Mouse (Mus musculus) cerebellum, postnatal 25 days (tissue): Measurements from ENCODE around the gene Sac3d1.

Experiments
- DNase-seq, 2 experiments: peaks; one replicate each; pipeline ENCODE4 v3.0.0; 2021; ENCODE audit warnings: mixed read lengths in 2 of 2

Sac3d1 gene

DNA sequence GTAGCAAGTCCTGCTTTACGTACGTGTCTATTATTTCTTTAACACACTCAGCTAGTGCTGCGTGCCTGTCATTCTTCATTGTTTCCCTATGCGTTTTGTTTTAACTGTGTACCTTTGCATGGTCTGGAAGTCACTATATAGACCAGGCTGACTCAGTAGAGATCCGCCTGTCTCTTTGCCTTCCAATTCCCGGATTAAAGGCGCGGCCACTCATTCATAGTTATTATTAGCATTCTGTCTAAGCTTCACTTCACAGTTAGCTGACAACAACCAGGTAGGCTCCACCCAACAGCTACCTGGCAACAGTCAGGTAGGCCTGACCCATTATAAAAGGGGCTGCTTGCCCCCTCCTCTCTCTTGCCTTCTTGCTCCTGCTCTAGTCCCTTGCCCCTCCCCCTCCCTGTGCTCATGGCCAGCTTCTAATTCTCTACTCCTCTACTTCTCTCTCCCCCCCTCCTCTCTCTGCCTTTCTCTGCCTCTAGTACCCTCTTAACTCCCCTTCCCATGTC is 281 bp upstream of the Sac3d1 start:
- peak in 1 of 2 experiments; percentile 52 for DNase-seq

DNA sequence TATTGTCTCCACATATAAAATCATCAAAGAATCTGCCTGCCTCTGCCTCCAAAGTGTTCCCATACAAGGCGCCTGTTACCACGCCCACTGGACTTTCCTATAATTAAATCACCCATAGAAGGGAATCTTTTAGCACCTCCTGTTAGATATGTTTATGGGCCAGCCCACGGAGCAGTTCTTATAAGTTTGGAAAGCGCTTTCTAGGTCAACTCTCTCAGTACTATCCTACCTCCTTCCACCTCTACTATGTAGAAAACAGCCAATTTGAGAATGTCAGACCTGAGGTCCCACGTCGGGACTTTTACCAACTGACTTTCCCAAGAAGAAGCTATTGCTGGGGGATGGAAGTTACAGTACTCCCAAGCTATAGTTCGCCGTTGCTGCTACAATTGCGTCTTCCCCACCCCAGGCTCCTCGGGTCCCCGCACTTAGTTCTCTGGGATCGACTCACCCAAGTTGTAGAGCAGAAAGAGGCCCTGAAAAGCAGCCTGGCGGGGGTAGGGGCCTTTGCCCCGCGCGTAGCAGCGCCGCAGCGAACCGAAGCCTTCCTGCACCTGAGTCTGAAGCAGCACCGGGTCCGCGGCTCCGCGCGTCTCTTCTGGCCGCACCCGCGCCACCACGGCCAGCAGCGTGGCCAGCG is 984 bp downstream of the Sac3d1 start:
- no peak for DNase-seq

DNA sequence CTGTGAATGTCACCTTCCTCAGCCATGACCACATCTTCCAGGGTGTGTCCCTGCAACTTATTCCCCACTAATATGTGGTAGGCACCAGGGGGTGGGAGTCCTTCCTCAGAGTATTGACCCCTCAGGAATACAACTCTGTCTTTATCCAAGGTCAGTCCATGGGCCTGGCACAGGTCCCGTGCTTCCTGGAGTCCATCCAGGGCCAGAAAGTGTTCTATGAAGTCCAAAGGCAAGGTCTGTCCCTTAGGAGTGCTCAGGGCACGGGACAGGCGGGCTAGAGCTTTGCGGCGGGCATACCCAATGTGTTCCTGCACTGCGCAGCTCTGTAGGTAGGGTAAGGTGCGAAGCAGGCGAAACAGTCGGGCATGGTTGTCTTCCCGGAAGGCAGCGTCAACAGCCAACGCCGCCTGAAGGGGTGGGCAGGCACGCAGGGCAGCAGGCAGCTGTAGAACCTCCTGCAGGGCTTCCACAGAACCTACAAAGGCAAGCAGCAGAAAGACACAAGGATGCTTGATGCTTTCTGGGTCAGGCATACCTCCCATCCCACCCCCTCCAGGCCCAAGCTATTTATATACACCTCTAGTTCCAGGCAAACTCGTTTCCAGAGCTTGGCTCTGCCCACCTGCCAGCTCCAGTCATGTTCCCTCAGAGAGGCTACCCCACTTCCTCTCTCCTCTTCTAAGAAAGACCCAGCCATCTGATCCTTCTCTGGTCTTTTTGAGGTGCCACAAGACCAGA is 2.2 kb downstream of the Sac3d1 start:
- peak; percentile 32 to 56 for DNase-seq

- no peak for DNase-seq
Measured at GRCm38 (mm10) chr19:6113116-6113515, 5.3 kb downstream of the Sac3d1 start.

DNA sequence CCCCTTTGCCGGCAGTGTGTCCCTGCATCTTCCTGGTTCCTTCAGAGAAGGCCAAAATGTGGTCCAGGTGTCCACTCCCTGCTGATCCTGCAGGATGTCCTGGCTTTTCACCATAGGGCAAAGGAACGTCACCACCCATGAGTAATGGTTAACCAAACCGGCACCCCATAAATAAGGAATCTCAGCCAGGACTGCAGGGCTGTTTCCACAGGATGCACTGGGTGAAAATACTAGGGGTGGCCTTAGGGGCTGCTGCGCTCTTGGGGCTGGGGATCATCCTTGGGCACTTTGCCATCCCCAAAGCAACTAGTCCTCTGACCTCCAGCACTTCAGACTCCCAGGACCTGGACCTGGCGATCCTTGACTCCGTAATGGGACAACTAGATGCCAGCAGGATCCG is 12.9 kb downstream of the Sac3d1 start, which contains the start of gene Naaladl1:
Gene Naaladl1, plus strand, starts transcription at position 197 of the 400 bp plus-strand sequence.
- DNase-seq: no peak

- DNase-seq: no peak
Measured at GRCm38 (mm10) chr19:6104476-6104875, 14.0 kb downstream of the Sac3d1 start.

DNA sequence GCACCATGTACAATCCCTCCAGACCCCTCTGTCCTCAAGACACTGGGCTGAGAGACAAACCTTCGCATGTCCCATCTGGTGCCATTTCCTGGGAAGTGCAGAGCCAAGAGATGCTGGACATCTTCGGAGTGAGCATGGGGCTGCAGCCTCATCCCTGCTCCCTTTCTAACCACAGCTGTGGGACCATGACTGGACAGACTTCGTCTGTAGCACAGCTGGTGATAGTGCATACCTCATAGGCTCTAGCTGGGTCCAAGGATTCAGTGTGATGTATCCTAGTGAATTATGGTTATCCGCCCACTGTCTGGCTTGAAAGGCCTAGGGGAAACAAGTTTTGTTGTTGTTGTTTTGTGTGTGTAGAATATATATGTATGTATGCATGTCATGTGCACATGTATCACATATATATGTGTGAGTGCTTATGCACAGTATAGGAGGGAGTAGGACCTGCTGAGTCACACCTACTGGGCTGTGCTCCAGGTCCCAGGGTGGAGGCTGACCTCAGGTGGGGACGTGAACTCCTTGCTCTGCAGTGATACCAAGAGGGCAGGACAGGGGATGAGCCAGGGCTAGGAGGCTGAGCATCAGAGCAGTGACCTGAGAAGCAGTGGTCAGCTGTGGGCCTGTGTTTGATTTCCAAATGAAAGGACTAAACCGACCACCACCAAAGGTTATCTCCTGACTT is 16.1 kb downstream of the Sac3d1 start:
- DNase-seq: no peak

- DNase-seq: no peak
Measured at GRCm38 (mm10) chr19:6101186-6101585, 17.3 kb downstream of the Sac3d1 start.

DNA sequence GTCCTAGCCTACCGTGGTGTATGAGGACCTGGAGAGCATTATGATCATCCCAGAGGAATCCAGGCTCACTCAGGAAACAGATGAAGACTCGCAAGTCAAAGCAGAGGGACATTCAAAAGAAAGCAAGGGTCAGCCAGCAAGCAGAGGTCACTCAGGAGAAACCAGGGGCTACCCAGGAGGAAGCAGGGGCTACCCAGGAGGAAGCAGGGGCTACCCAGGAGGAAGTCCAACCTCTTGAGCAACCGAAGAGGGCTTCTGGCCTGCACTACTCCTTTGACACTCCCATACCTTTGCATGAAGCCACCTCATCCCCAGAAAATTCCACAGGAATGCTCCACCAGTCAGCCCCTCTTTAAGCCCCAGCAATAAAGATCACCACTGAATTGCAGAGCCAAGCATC is 20.6 kb downstream of the Sac3d1 start:
- DNase-seq: no peak

- no peak for DNase-seq
Measured at GRCm38 (mm10) chr19:6094119-6094518, 24.3 kb downstream of the Sac3d1 start, which contains the start of gene AC131692.1. AC131692.1 (plus strand) TSS chr19:6094419.

GRCm38 (mm10) chr19:6088841-6089240 is 29.6 kb downstream of the Sac3d1 start:
- no peak for DNase-seq

DNA sequence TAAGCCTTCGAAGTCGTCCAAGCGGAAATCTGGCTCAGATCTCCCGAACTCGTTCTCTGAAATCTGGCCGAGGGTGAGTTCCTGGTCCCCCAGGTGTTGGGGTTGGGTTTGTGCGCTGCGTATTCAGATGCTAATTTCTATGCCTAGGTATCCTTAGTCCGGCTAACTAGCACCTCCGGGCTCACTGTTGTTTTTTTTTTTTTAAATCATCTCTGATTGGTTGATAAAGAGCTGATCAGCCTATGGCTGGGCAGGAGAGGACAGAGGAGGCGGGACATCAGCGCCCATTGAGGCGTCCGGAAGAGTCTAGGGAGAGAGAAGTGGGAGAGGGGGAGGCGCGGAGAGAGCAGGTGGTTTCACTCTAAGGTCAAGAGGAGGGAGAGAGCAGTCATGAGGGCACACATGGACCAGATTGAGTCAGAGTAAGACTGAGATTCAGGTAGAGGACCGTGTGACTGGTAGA is 33.0 kb downstream of the Sac3d1 start:
- peak in 1 of 2 experiments; percentile 41 for DNase-seq

DNA sequence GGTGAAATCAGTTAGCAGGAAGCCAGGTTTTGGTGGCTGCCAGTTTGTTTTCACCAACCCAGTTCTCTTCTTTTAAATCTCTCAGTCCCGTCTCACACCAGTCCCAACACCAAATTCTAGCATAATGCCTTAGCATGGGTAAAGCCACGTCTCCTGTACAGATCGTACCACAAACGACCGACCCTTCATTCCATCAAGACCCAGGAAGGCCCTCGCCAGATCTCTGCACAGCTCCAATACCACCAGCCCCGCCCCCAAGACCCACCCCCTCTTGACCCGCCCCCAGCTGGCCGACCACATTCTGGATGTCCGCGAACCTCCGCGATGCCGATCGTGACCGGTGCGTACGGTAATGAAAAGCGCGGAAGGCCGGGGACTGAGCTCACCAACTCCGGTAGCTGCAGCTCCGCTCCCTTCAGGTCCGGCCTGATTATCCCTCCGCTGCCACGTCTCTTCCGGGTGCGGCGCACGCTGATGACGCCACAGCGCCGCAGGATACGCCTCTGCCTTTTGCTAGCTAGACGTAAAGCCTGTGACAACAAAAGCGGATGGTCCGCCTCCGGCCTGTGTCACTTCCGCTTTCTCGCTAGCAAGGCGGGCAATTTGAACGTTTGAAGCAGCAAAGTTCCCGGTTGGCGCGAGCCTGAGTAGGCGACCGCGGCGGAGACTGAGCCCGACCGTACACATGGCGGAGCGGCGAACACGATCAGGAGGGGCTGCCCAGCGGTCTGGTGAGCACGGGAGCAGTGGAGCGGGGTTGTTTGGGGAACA is 33.8 kb downstream of the Sac3d1 start, which contains the start of the genes Zfpl1 and Cdca5:
Gene Zfpl1, minus strand, starts transcription at position 479 of the 771 bp plus-strand sequence.
Gene Cdca5, plus strand, starts transcription at position 506 of the 771 bp plus-strand sequence.
- DNase-seq: peak; percentile 98 to 99

GRCm38 (mm10) chr19:6082156-6082555 is 36.3 kb downstream of the Sac3d1 start, which contains the start of gene Gm28374:
Gm28374 (minus strand) TSS chr19:6082256.
- DNase-seq: no peak

- DNase-seq: no peak
Measured at GRCm38 (mm10) chr19:6079983-6080480, 38.4 kb downstream of the Sac3d1 start, which contains the start of gene Tmem262. Tmem262 (plus strand) TSS chr19:6080033.

DNA sequence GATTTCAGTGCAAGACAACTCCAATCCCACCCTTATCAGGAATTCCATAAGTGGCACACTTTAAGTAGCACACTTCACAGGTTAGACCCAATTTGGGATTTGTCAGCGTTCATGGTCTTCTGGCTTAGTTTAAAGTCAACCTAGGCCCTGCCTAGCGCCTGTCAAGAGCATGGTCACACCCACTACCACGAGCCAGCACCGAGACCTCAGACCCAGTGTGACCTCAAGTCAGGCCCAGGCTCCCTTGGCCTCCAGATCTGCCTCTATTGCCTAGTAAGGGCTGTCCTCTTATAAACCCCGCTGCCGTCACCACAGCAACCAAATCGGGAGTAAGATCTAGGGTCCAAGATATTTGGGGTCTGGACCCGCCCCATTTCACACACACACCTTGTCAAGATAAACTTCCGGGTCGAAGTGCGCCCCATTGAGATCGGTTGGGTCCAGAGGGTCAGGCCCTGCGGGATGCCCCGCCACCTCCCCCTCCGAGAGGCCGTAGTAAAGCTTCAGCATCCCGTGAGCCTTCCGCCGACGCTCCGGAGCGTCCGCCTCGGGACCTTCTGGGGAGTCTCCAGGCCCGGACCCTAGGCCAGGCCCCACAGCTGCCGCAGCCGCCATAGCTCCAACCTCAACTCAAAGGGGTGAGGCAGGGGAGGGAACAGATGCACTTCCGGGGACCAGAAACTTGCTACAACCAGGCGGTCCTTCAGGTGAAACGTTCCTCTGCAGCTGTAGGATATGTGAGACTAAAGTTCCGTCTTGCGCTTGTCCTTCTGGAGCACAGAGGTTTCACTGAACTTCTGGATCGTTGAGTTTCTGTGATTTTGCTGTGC is 41.7 kb downstream of the Sac3d1 start, which contains the start of gene Vps51:
Gene Vps51, minus strand, starts transcription at position 668 of the 830 bp plus-strand sequence.
- DNase-seq: peak; percentile 87 to 90

GRCm38 (mm10) chr19:6073889-6074288 is 44.6 kb downstream of the Sac3d1 start:
- no peak for DNase-seq

DNA sequence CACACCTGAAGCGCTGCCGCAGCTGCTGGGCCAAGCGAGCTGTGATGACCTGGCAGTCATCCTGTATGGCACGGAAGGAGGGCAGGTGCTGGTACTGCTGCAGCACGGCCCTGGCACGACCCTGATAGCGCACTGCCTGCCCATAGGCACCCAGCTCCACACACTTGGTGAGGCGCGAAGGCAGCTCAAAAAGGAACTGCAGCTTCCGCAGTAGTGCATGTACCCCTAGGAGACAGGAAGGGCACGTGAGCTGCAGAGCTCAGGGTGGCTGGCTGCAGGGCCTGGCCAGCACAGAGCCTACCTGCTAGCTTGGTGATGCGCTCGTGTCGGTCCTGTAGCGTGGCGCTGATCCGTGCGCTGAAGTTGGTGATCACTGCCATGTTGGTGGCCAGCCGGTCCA is 47.2 kb downstream of the Sac3d1 start:
- DNase-seq: no peak

DNA sequence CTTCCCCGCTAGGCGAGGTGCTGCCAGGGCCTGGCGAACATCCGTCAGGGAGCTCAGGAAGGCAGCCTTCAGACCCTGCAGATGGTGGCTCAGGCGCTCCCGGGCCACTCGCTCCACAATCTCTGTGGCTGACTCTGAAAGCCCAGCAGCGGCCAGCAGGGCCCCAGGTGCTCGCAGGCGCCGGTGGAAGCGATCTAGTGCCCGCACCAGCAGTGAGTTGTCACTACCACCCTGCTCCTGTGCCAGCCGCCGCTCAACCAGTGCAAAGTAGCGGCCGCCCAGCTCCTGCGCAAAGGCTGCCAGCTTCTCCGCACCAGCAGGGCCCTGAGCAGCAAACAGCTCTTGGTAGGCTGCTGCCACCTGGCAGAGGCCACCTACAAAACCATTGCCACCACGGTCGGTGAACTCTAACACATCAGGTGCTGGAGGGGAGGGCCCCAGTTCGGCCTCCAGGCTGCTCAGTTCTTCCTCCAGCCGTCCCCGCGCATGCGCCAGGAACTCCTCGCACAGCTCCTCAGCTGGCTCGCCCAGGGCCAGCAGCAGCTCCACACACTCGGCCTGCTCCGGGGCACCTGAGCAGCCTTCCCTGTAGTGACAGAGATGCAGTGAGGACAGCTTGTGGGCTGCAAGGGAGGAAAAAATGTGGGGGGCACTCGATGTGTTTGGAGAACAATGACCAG is 47.7 kb downstream of the Sac3d1 start:
- no peak for DNase-seq

GRCm38 (mm10) chr19:6069851-6070250 is 48.6 kb downstream of the Sac3d1 start:
- no peak for DNase-seq
